Mouse (Mus musculus): Measurements from ENCODE around the gene Atxn7l3. TPM values are rescaled to one million over a fixed set of nuclear protein-coding genes. Genes with fewer than 3 reads are reported as not detected.

Atxn7l3 gene
- polyA plus RNA-seq, 1 experiment from 2014 or later: 11.6 TPM

- WGBS: 27% methylated on average over 9 of the region's 9 CpGs
- Histone ChIP-seq H3K36me3 (ENCODE audit: control insufficient read depth, insufficient read depth, low read length) (no peaks in the 10 kb centered on the region), H3K9ac (ENCODE audit: low read length) (no peak overlapping the region), H3K27ac (ENCODE audit: low read length) (no peak overlapping the region), H3K4me1 (replicated peaks; ENCODE audit: control insufficient read depth, insufficient read depth, low read length) (peaks cover 19% of the 10 kb centered on the region), H3K9me3 (ENCODE audit: control insufficient read depth, low read length) (no peaks in the 10 kb centered on the region), H3K27me3 (ENCODE audit: control insufficient read depth, insufficient read depth, low read depth, low read length) (no peaks in the 10 kb centered on the region), H3K4me2 (ENCODE audit: low read depth, low read length) (no peak overlapping the region), H3K4me3 (ENCODE audit: low read length) (no peak overlapping the region)
- no peak for ATAC-seq (ENCODE audit: low read depth)
Measured at GRCm38 (mm10) chr11:102334973-102335700, 38.7 kb upstream of the Atxn7l3 start.

GRCm38 (mm10) chr11:102334010-102334409 lies 37.6 kb upstream of the Atxn7l3 start:
- peaks cover 12% of the 10 kb centered on the region for H3K4me1 ChIP-seq (replicated peaks; ENCODE audit: control insufficient read depth, insufficient read depth, low read length)
- no peaks in the 10 kb centered on the region for H3K27me3 ChIP-seq (ENCODE audit: control insufficient read depth, insufficient read depth, low read depth, low read length)
- H3K4me2 ChIP-seq (ENCODE audit: low read depth, low read length): no peak overlapping the region
- no peak overlapping the region for H3K4me3 ChIP-seq (ENCODE audit: low read length)
- H3K27ac ChIP-seq (ENCODE audit: low read length): no peak overlapping the region
- no peak for ATAC-seq (ENCODE audit: low read depth)
- no peaks in the 10 kb centered on the region for H3K36me3 ChIP-seq (ENCODE audit: control insufficient read depth, insufficient read depth, low read length)
- no peak overlapping the region for H3K9ac ChIP-seq (ENCODE audit: low read length)
- no peaks in the 10 kb centered on the region for H3K9me3 ChIP-seq (ENCODE audit: control insufficient read depth, low read length)
- WGBS: 27% methylated on average over 4 of the region's 4 CpGs

- Histone ChIP-seq H3K27ac (ENCODE audit: low read length) (no peak overlapping the region), H3K9me3 (ENCODE audit: control insufficient read depth, low read length) (no peaks in the 10 kb centered on the region), H3K9ac (ENCODE audit: low read length) (no peak overlapping the region), H3K36me3 (ENCODE audit: control insufficient read depth, insufficient read depth, low read length) (no peaks in the 10 kb centered on the region), H3K4me2 (ENCODE audit: low read depth, low read length) (no peak overlapping the region), H3K27me3 (ENCODE audit: control insufficient read depth, insufficient read depth, low read depth, low read length) (no peaks in the 10 kb centered on the region), H3K4me1 (replicated peaks; ENCODE audit: control insufficient read depth, insufficient read depth, low read length) (peaks cover 6% of the 10 kb centered on the region; the same call in 1 of the 2 replicates), H3K4me3 (ENCODE audit: low read length) (no peak overlapping the region)
- ATAC-seq (ENCODE audit: low read depth): no peak
Measured at GRCm38 (mm10) chr11:102333061-102333460, 36.6 kb upstream of the Atxn7l3 start.

DNA sequence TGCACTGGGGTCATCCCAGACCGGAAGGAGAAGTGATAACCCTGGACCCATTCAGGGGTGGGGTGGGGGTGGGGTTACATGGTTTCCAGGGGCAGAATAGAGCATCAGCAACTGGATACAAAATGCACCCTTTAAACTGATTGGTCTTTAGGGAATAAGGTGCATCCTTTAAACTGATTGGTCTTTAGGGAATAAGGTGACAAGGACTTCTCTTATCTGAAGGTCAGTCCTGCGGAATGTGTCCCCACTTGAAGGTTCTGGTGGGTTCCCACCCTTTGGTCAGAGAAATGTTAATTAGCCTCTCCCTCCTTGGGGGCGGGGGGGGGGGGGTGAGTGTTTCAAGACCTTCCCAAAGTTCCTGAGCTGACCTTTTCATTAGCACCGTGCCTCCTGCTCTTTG lies 35.4 kb upstream of the Atxn7l3 start:
- no peak overlapping the region for H3K27ac ChIP-seq (ENCODE audit: low read length)
- WGBS: 53% methylated on average over 4 of the region's 4 CpGs

DNA sequence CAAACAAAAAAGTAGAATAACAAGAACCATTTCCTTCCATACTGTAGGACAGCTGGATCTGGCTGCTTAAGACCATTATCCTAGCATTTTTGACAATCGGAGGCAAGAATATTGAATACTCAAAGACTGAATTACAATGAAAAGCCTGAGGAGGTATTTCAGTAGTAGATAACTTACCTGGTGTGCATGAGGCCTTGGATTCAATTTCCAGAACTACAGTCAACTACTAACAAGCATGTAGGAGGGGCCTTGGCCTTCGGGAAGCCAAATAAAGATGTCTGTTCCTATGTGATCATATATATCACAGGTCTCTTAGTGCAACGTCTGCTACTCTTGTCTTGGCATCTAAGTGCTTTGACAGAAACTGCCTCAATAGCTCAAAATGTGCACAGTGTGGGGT lies 33.6 kb upstream of the Atxn7l3 start:
- no peaks in the 10 kb centered on the region for H3K27me3 ChIP-seq (ENCODE audit: control insufficient read depth, insufficient read depth, low read depth, low read length)
- no peak overlapping the region for H3K4me3 ChIP-seq (ENCODE audit: low read length)
- no peak overlapping the region for H3K27ac ChIP-seq (ENCODE audit: low read length)
- WGBS: 76% methylated on average over 3 of the region's 3 CpGs
- peaks cover 1% of the 10 kb centered on the region; the same call in 1 of the 2 replicates for H3K4me1 ChIP-seq (replicated peaks; ENCODE audit: control insufficient read depth, insufficient read depth, low read length)
- no peak overlapping the region for H3K9ac ChIP-seq (ENCODE audit: low read length)
- no peaks in the 10 kb centered on the region for H3K36me3 ChIP-seq (ENCODE audit: control insufficient read depth, insufficient read depth, low read length)
- no peak for ATAC-seq (ENCODE audit: low read depth)
- no peaks in the 10 kb centered on the region for H3K9me3 ChIP-seq (ENCODE audit: control insufficient read depth, low read length)
- no peak overlapping the region for H3K4me2 ChIP-seq (ENCODE audit: low read depth, low read length)

More for the DNA sequence above, 35.4 kb upstream of the Atxn7l3 start:
- H3K9ac ChIP-seq (ENCODE audit: low read length): no peak overlapping the region
- no peaks in the 10 kb centered on the region for H3K36me3 ChIP-seq (ENCODE audit: control insufficient read depth, insufficient read depth, low read length)
- ATAC-seq (ENCODE audit: low read depth): no peak
- no peaks in the 10 kb centered on the region for H3K27me3 ChIP-seq (ENCODE audit: control insufficient read depth, insufficient read depth, low read depth, low read length)
- no peaks in the 10 kb centered on the region for H3K9me3 ChIP-seq (ENCODE audit: control insufficient read depth, low read length)
- H3K4me2 ChIP-seq (ENCODE audit: low read depth, low read length): no peak overlapping the region
- no peak overlapping the region for H3K4me3 ChIP-seq (ENCODE audit: low read length)
- H3K4me1 ChIP-seq (replicated peaks; ENCODE audit: control insufficient read depth, insufficient read depth, low read length): peaks cover 6% of the 10 kb centered on the region; the same call in 1 of the 2 replicates

DNA sequence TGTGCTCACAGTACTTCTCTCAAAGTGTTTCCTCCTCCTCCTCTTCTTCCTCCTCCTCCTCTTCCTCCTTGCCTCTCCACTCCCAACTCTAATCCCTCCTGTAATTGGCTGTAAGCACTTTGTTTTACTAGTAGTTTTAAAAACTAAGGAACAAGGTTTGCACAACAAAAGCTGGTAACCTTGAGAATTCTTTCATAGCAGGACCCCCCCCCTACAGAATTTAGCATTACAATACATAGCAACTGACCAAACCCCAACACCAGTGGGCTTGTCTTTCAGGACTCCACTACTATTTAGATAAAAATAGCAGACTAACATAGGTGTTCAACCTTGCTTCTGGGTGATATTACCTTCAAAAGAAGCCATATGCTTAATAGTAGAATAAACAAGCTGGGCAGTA lies 33.1 kb upstream of the Atxn7l3 start:
- no peaks in the 10 kb centered on the region for H3K4me1 ChIP-seq (replicated peaks; ENCODE audit: control insufficient read depth, insufficient read depth, low read length)
- no peaks in the 10 kb centered on the region for H3K27me3 ChIP-seq (ENCODE audit: control insufficient read depth, insufficient read depth, low read depth, low read length)
- ATAC-seq (ENCODE audit: low read depth): no peak
- no peak overlapping the region for H3K4me3 ChIP-seq (ENCODE audit: low read length)
- H3K9ac ChIP-seq (ENCODE audit: low read length): no peak overlapping the region
- no peak overlapping the region for H3K27ac ChIP-seq (ENCODE audit: low read length)
- no peaks in the 10 kb centered on the region for H3K9me3 ChIP-seq (ENCODE audit: control insufficient read depth, low read length)
- no peak overlapping the region for H3K4me2 ChIP-seq (ENCODE audit: low read depth, low read length)
- H3K36me3 ChIP-seq (ENCODE audit: control insufficient read depth, insufficient read depth, low read length): no peaks in the 10 kb centered on the region

DNA sequence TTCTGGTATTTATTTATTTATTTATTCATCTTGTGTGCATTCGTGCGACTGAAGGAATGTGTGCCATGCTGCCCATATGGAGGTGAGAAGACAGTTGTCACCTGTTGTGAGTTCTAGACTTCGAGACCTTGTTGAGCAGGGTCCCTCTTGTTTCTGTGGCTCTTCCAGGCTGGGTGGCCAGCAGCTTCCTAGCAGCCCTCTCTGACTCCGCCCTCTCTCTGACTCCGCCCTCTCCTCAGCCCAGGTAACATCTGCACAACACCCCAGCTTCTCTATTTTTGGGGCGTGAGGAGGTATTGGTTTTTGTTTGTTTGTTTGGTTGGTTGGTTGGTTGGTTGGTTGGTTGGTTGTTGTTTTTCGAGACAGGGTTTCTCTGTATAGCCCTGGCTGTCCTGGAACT lies 31.4 kb upstream of the Atxn7l3 start:
- no peaks in the 10 kb centered on the region for H3K9me3 ChIP-seq (ENCODE audit: control insufficient read depth, low read length)
- no peak overlapping the region for H3K4me2 ChIP-seq (ENCODE audit: low read depth, low read length)
- H3K27ac ChIP-seq (ENCODE audit: low read length): no peak overlapping the region
- H3K4me3 ChIP-seq (ENCODE audit: low read length): no peak overlapping the region
- no peaks in the 10 kb centered on the region for H3K4me1 ChIP-seq (replicated peaks; ENCODE audit: control insufficient read depth, insufficient read depth, low read length)
- no peak overlapping the region for H3K9ac ChIP-seq (ENCODE audit: low read length)
- H3K36me3 ChIP-seq (ENCODE audit: control insufficient read depth, insufficient read depth, low read length): no peaks in the 10 kb centered on the region
- H3K27me3 ChIP-seq (ENCODE audit: control insufficient read depth, insufficient read depth, low read depth, low read length): no peaks in the 10 kb centered on the region
- ATAC-seq (ENCODE audit: low read depth): no peak
- 64% methylated on average over 7 of the region's 7 CpGs for WGBS

GRCm38 (mm10) chr11:102327250-102327649 lies 30.8 kb upstream of the Atxn7l3 start:
- H3K4me2 ChIP-seq (ENCODE audit: low read depth, low read length): no peak overlapping the region
- ATAC-seq (ENCODE audit: low read depth): no peak
- H3K9me3 ChIP-seq (ENCODE audit: control insufficient read depth, low read length): no peaks in the 10 kb centered on the region
- H3K27ac ChIP-seq (ENCODE audit: low read length): no peak overlapping the region
- H3K27me3 ChIP-seq (ENCODE audit: control insufficient read depth, insufficient read depth, low read depth, low read length): no peaks in the 10 kb centered on the region
- H3K9ac ChIP-seq (ENCODE audit: low read length): no peak overlapping the region
- no peak overlapping the region for H3K4me3 ChIP-seq (ENCODE audit: low read length)
- H3K4me1 ChIP-seq (replicated peaks; ENCODE audit: control insufficient read depth, insufficient read depth, low read length): no peaks in the 10 kb centered on the region
- 48% methylated on average over 5 of the region's 5 CpGs for WGBS
- H3K36me3 ChIP-seq (ENCODE audit: control insufficient read depth, insufficient read depth, low read length): no peaks in the 10 kb centered on the region

DNA sequence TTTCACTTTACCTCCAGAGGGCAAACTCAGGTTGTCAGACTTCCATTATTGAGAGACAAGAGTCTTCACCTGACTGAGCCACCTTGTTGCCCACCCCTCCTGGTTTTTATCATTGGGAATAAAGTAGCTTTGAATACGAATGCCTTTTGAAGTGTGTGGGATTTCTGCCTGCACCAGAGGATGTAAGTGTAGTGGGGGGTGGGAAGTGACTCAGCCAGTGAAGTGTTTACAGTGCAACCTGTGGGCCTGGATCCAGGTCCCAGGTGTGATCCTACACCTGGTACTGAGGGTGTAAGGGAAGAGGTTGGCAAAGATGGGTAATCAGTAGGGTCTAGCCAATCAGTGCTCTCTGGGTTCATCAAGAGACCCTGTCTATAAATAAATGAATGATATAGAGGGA lies 27.1 kb upstream of the Atxn7l3 start:
- 46% methylated on average over 1 of the region's 1 CpGs for WGBS
- H3K4me1 ChIP-seq (replicated peaks; ENCODE audit: control insufficient read depth, insufficient read depth, low read length): peaks cover 6% of the 10 kb centered on the region
- ATAC-seq (ENCODE audit: low read depth): no peak
- no peak overlapping the region for H3K27ac ChIP-seq (ENCODE audit: low read length)
- H3K4me2 ChIP-seq (ENCODE audit: low read depth, low read length): no peak overlapping the region
- H3K9me3 ChIP-seq (ENCODE audit: control insufficient read depth, low read length): no peaks in the 10 kb centered on the region
- no peak overlapping the region for H3K4me3 ChIP-seq (ENCODE audit: low read length)
- H3K27me3 ChIP-seq (ENCODE audit: control insufficient read depth, insufficient read depth, low read depth, low read length): no peaks in the 10 kb centered on the region
- H3K36me3 ChIP-seq (ENCODE audit: control insufficient read depth, insufficient read depth, low read length): no peaks in the 10 kb centered on the region
- H3K9ac ChIP-seq (ENCODE audit: low read length): no peak overlapping the region

DNA sequence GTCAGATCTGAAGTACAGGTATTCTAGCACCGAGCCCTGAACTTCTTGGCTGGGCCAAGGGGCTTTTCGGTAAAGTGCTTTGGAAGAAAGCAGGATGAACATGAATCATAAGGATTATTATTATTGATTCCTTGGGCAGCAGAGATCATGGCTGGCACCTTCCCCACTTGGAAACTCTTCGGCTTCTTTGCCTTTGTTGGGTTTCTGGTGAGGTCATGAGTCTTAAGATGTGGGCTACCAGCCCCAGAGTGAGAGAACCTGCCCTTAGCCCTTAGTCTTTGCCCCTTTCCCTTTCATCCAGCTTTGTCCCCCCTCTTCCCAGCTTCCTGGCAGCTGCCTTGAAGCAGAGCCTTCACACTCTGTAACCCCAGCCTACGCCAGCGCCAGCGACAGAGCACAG lies 25.5 kb upstream of the Atxn7l3 start:
- H3K9ac ChIP-seq (ENCODE audit: low read length): no peak overlapping the region
- peaks cover 6% of the 10 kb centered on the region for H3K4me1 ChIP-seq (replicated peaks; ENCODE audit: control insufficient read depth, insufficient read depth, low read length)
- no peak overlapping the region for H3K4me3 ChIP-seq (ENCODE audit: low read length)
- no peak for ATAC-seq (ENCODE audit: low read depth)
- no peaks in the 10 kb centered on the region for H3K36me3 ChIP-seq (ENCODE audit: control insufficient read depth, insufficient read depth, low read length)
- H3K9me3 ChIP-seq (ENCODE audit: control insufficient read depth, low read length): no peaks in the 10 kb centered on the region
- H3K27ac ChIP-seq (ENCODE audit: low read length): no peak overlapping the region
- H3K4me2 ChIP-seq (ENCODE audit: low read depth, low read length): no peak overlapping the region
- H3K27me3 ChIP-seq (ENCODE audit: control insufficient read depth, insufficient read depth, low read depth, low read length): no peaks in the 10 kb centered on the region
- 73% methylated on average over 6 of the region's 6 CpGs for WGBS

All from lung, embryonic 16.5 days (tissue).